Mouse (Mus musculus) ES-Bruce4 (cell line): ENCODE data around the gene Scn10a. TPM values are rescaled to one million over a fixed set of nuclear protein-coding genes. Genes with fewer than 3 reads are reported as not detected.

Experiments used
- H3K27ac ChIP-seq: 2 replicates; pipeline ENCODE4 v1.5.1; 2012; ENCODE audit warnings: low read length, inconsistent platforms; ENCODE audit not compliant: insufficient read depth
- H3K27me3 ChIP-seq: 2 replicates; pipeline ENCODE4 v1.6.1; 2012; ENCODE audit warnings: mild to moderate bottlenecking, low read length, inconsistent platforms; ENCODE audit not compliant: control insufficient read depth, poor library complexity, insufficient read depth, severe bottlenecking
- H3K36me3 ChIP-seq: 2 replicates; pipeline ENCODE4 v1.6.1; 2012; ENCODE audit warnings: inconsistent platforms, mild to moderate bottlenecking, low read length, moderate library complexity; ENCODE audit not compliant: control insufficient read depth, poor library complexity, insufficient read depth, severe bottlenecking
- H3K4me1 ChIP-seq: one replicate; pipeline ENCODE4 v1.8.1; 2011; ENCODE audit warnings: low read length; ENCODE audit not compliant: control insufficient read depth, insufficient read depth
- H3K4me3 ChIP-seq: 2 replicates; pipeline ENCODE4 v1.5.1; 2011; ENCODE audit warnings: low read depth, mild to moderate bottlenecking, low read length
- H3K9ac ChIP-seq: 2 replicates; pipeline ENCODE4 v1.6.1; 2012; ENCODE audit warnings: low read depth, mild to moderate bottlenecking, inconsistent platforms; ENCODE audit not compliant: poor library complexity, severe bottlenecking
- H3K9me3 ChIP-seq: replicated peaks from 2 replicates; pipeline ENCODE4 v1.6.1; 2012; ENCODE audit warnings: mild to moderate bottlenecking, low read length, inconsistent platforms; ENCODE audit not compliant: control insufficient read depth, poor library complexity, insufficient read depth, severe bottlenecking
- CTCF ChIP-seq: IDR thresholded peaks from one replicate; pipeline ENCODE4 v1.8.1; 2011; ENCODE audit warnings: low read depth, low read length
- EP300 ChIP-seq: IDR thresholded peaks from 2 replicates; pipeline ENCODE4 v1.6.1; 2011; ENCODE audit warnings: low read depth, low read length; ENCODE audit not compliant: insufficient read depth
- POLR2A ChIP-seq: IDR thresholded peaks from one replicate; pipeline ENCODE4 v1.8.1; 2011; ENCODE audit warnings: low read length; ENCODE audit not compliant: insufficient read depth
- polyA plus RNA-seq: library from polyadenylated mRNA; stranded (reverse); fragments of >200 nt; gene quantifications from 2 replicates; pipeline ENCODE4 v1.2.4, GENCODE M21; 2011; ENCODE audit warnings: low read depth; ENCODE audit not compliant: missing spikeins, insufficient read depth, insufficient read length

The Scn10a gene
- polyA plus RNA-seq, 1 experiment = not detected

GRCm38 (mm10) chr9:119632801-119633200 is 86.3 kb downstream of the Scn10a start:
- no peak overlapping the region for H3K4me3 ChIP-seq
- no peak overlapping the region for H3K27ac ChIP-seq
- no peaks in the 10 kb centered on the region for H3K36me3 ChIP-seq
- no peaks in the 10 kb centered on the region for H3K27me3 ChIP-seq
- no peaks in the 10 kb centered on the region for H3K9me3 ChIP-seq
- no peaks in the 10 kb centered on the region for H3K4me1 ChIP-seq
- no peak overlapping the region for H3K9ac ChIP-seq
- no peak for TF ChIP-seq EP300
- TF ChIP-seq POLR2A = no peak
- TF ChIP-seq CTCF = no peak

- no peaks in the 10 kb centered on the region for H3K4me1 ChIP-seq
- no peaks in the 10 kb centered on the region for H3K9me3 ChIP-seq
- no peaks in the 10 kb centered on the region for H3K27me3 ChIP-seq
- no peak overlapping the region for H3K4me3 ChIP-seq
- H3K36me3 ChIP-seq = no peaks in the 10 kb centered on the region
- no peak for TF ChIP-seq POLR2A
- TF ChIP-seq CTCF = no peak
- no peak for TF ChIP-seq EP300
- H3K9ac ChIP-seq = no peak overlapping the region
- H3K27ac ChIP-seq = no peak overlapping the region
Measured at GRCm38 (mm10) chr9:119631899-119632533, 87.1 kb downstream of the Scn10a start.

- no peak for TF ChIP-seq EP300
- no peak for TF ChIP-seq POLR2A
- no peak for TF ChIP-seq CTCF
- Histone ChIP-seq H3K4me1 (no peaks in the 10 kb centered on the region), H3K27me3 (no peaks in the 10 kb centered on the region), H3K4me3 (no peak overlapping the region), H3K36me3 (no peaks in the 10 kb centered on the region), H3K9ac (no peak overlapping the region), H3K27ac (no peak overlapping the region), H3K9me3 (no peaks in the 10 kb centered on the region)
Measured at GRCm38 (mm10) chr9:119631393-119631898, 87.7 kb downstream of the Scn10a start.

GRCm38 (mm10) chr9:119628690-119629268 is 90.3 kb downstream of the Scn10a start:
- TF ChIP-seq EP300 (no peak), POLR2A (no peak), CTCF (no peak)
- Histone ChIP-seq H3K9ac (no peak overlapping the region), H3K9me3 (no peaks in the 10 kb centered on the region), H3K4me3 (no peak overlapping the region), H3K27me3 (no peaks in the 10 kb centered on the region), H3K4me1 (no peaks in the 10 kb centered on the region), H3K27ac (no peak overlapping the region), H3K36me3 (no peaks in the 10 kb centered on the region)

- Histone ChIP-seq H3K27me3 (no peaks in the 10 kb centered on the region), H3K4me3 (no peak overlapping the region), H3K9me3 (no peaks in the 10 kb centered on the region), H3K4me1 (no peaks in the 10 kb centered on the region), H3K36me3 (no peaks in the 10 kb centered on the region), H3K27ac (no peak overlapping the region), H3K9ac (no peak overlapping the region)
- no peak for TF ChIP-seq CTCF
- TF ChIP-seq POLR2A = no peak
- TF ChIP-seq EP300 = no peak
Measured at GRCm38 (mm10) chr9:119627227-119627626, 91.9 kb downstream of the Scn10a start.

GRCm38 (mm10) chr9:119624151-119624550 is 95.0 kb downstream of the Scn10a start:
- Histone ChIP-seq H3K27me3 (no peaks in the 10 kb centered on the region), H3K27ac (no peak overlapping the region), H3K9ac (no peak overlapping the region), H3K36me3 (no peaks in the 10 kb centered on the region), H3K9me3 (no peaks in the 10 kb centered on the region), H3K4me1 (no peaks in the 10 kb centered on the region), H3K4me3 (no peak overlapping the region)
- no peak for TF ChIP-seq POLR2A
- no peak for TF ChIP-seq CTCF
- TF ChIP-seq EP300 = no peak
